Mouse (Mus musculus) monocyte, adult 2 months (primary cell): ENCODE data around the gene Cby1.

Experiments
- DNase-seq, 2 experiments: peaks; one replicate each; pipeline ENCODE4 v3.0.0; 2022; ENCODE audit warnings: low spot score in 2 of 2, low read depth in 1 of 2

Gene Cby1

DNA sequence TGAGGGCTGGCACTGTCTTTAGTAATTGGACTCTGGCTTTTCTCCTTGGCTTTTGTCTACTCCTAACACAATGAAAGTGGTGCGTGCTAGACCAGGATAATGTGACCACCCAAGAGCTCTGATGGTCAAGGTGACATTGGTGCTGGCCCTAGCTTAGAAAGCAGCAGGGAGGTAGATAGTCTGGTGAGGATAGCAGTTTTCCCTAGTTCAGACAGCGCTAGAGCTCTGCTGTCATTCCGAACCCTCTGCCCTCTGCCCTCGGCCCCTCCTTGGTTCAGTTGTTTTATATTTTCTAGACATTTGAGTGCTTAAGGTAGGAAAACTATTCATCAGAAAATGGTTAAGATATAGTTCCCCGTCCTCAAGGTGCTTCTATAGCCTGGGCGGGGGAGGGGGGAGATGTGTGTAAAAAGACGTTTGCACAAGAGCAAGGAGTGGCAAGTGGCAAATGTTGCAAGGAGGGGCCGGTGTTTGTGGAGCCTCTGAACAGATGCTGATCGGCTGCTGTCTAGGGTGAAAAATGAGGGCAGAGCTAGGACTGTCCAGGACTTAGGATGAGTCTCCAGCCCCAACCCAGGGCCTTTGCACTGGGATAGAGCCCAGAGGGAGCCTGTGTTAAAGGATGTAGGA, 38.7 kb downstream of the Cby1 start:
- no peak for DNase-seq

DNA sequence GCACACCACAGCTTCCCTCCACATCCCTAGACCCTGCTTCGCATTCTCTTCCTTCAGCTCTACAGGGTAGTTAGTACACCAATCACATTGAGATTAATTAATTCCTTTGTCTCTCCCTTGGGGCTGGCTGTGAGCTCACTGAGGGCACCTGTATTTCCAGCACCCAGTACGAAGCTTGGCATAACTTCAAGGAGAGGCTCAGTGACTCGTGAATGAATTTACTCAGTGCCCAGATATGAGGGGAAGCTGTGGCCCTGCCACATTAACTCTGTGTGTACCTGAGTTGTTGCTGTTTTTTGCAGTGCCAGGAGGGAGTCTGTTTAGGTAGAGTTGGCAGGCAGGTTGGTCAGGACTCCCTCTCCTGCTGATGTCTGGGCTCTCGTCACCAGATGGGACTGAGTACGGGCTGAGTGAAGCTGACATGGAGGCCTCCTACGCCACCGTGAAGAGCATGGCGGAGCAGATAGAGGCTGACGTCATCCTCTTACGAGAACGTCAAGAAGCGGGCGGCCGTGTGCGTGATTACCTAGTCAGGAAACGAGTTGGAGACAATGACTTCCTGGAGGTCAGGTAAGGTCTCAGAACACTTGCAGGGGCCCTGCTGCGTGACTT, 47.7 kb downstream of the Cby1 start:
- DNase-seq, result no peak

DNA sequence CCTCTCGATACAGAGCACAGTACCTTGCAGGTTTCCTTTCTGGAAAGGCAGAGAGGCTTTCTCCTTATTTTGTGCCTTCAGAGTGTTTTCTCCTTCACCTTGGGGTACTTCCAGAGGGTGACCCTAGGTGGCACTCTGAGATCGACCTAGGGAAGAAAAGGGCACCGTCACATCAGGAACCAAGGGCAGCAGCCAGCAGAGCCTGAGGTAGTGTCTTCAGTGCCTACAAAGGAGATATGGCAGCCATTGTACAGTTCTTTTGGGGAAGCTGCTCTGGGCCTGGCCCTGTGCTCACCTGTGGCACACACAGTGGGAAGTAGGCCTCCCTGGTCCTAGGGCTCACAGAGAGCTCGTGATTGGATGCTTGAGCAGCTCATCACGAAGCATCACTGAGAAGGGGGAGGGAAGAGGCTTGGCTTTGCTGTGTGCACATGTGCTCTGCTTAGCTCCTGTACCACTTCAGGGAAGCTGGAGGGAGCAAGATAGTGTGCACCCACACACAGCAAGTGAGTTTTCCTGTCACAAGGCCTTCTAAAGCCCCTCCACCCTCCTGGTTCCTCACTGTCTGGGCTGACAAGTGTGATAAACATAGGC, 49.3 kb downstream of the Cby1 start:
- no peak for DNase-seq

DNA sequence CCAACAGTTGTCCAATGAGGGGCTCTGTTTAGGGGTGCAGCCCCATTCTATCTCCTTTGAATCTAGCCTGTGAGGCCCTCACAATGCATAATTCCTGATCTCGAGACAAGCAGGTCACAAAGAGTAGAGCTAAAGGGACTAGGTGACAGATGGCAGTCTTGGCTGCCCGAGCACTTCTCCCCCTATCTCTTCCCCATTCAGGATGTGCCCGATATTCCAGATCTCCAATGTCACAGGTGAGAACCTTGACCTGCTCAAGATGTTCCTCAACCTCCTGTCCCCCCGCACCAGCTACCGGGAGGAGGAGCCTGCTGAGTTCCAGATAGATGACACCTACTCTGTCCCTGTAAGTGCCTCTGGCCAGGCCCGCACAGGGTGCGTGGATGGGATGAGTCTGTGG, 56.6 kb downstream of the Cby1 start:
- no peak for DNase-seq

DNA sequence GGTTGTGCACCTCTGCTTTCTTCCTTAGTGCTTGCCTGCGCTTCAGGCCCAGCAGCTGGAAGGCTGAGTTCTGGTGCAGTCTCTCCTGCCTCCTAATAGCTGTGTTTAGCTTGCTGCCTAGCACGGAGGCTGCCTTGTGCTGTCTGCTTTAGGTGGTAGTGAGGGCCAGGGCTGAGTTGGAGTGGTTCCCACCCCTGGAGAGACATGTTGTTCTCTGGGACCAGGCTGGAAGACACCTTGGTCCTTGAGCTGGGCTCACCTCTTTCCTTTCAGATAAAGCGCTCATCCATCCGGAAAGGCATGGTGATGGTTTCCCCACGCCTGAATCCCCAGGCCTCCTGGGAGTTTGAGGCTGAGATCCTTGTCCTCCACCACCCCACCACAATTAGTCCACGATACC, 57.7 kb downstream of the Cby1 start:
- DNase-seq, result no peak
